Mouse (Mus musculus) erythroid progenitor cell, adult 5-6 weeks (primary cell): ENCODE measurements around the gene Uty. TPM values are rescaled to one million over a fixed set of nuclear protein-coding genes. Genes with fewer than 3 reads are reported as not detected.

Source experiments
- ATAC-seq: replicated peaks from 2 replicates; pipeline ENCODE4 v1.8.0; 2016; ENCODE audit warnings: moderate number of reproducible peaks, mild to moderate bottlenecking, moderate TSS enrichment, inconsistent platforms; ENCODE audit not compliant: poor library complexity, low FRiP score, severe bottlenecking
- total RNA-seq, 2 experiments: library from RNA; stranded (forward) in 1 of 2; stranded (reverse) in 1 of 2; fragments of 150-400 nt in 1 of 2; fragments of 186-747, 209-891 nt in 1 of 2; gene quantifications; 2 replicates each; pipeline versions ENCODE4 v1.2.3 to v1.2.4; 2015 to 2017; ENCODE audit warnings: low replicate concordance in 2 of 2

Gene Uty
- total RNA-seq (2015; ENCODE audit: low replicate concordance) (36.8 and 38.6 TPM in 2 replicates), total RNA-seq (2017; ENCODE audit: low replicate concordance) (27.8 and 43.6 TPM in 2 replicates)

DNA sequence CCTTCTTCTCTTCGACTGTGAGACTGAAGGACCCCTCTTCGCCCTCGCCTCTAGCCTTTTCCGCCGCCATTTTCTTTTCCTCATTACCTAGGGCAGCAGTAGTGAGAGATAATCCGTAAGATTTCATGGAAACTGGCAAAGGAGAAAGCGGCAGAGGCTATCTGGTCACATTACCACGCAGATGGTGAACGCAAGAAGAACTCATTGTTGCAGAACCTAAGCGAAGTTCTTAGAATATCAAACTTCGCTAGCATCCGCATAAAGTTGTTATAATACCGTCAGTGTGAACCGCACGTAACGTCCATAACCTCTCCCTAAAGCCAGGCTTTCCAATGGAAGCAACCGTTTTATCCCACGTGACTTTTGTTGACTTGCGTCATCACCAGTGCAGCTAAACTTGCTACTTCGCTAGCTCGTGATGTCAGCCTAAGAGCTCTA is at the start of gene Uty:
Uty (minus strand) TSS at position 334 of the 438 bp plus-strand sequence.
- peak; percentile 100 for ATAC-seq

DNA sequence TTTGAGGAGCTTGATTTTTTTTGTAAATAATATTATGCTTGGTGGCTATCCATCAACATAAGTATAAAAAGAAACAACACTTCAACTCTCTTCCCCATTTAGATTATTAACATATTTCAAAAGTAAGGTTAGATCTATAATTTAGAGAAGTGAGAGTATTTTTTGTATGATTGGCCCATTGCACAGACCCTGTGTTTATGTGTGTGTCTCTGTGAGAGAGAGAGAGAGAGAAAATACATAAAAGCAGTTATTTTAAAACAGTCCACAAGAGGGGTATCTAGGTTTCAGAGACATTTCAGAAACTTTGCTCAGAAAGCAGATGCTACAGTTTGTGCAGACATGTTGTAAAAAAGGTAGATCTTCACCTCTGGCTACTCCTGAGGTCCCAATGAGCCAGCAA is 48.1 kb upstream of the Uty start:
- ATAC-seq, result no peak

DNA sequence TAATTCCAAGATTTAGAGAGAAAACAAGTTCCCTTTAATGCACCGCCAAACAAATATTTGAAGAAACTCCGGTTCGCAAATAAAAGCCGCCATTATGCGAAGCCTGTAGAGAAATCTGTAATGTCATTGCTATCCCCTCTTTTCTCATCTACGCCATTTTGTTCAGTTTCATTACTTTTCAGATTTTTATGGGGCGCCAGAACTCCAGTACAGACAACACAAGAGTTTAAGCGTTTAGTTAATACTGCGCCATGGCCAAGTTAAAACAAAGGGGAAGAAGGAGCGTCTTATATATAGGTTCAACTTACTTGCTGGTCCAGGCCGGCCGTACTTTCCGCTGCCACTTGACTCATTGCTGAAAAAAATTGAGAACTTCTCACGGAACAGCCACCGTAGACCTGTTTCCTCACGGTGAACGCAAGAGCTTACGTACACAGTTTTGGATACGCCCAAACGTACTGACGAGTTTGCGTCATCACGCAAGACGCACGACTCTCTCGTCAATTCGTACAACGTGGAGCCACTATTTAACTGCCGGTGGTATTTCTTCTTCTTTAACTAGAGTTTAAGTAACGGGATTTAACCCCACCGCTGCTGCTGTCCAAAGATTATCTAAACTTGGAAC is 40.7 kb upstream of the Uty start, which contains the start of gene Ddx3y:
Ddx3y (minus strand) TSS at position 459 of the 625 bp plus-strand sequence.
- ATAC-seq, result peak; percentile 99

DNA sequence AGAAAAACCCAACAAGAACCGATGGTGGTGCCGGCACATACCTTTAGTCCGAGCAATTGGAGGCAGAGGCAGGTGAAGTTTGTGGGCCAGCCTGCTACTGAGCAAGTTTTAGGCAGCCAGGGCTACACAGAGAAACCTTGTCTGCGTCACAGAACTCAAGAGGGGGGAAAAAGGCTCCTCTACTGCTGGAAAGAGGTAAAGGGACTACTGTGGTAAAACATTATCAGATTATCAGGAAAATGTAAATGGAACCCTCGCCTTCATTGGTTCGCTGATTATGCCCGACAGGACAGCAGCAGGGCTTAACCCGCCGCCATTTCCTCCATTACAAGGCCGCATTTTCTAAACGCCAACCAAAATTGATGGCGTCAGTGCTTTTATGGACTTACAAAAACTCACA is 40.2 kb upstream of the Uty start:
- ATAC-seq, result peak; percentile 87

DNA sequence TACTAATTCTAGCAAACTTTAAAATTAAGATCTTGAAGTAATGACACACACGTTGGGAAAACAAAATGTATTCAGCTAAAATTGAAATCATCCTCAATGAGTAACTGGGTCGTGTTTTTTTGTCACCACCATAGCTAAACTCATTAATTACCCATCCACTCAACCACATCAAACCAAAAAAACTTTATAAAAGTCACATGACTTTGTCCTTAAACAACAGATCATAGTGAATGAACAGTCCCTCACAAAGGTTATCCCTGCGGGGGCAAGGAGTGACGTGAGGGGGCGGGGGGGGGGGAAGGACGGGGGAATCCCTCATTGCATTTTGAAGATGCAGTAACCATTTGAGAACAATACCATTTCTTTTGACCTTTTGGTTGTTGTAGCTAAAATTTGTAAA is 558 bp upstream of the Uty start:
- no peak for ATAC-seq

DNA sequence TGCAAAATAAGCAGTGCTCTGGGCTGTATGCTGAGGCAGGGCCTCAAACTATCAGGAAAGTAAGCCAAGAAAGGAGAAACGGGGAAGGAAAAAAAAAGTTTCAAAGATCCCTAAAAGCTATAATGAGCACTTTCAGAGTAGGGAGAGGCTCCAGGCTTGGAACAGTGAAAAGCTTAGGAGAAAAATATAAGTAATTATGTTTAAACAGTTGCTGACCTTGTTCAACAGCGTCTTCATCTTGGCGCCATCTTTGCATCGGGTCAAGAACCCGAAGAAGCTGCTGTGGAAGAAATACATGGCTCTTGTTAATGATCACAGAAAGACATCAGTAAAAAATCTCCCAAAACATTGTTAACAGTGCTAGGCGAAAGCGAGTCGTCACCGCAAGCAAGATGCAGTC is 619 bp downstream of the Uty start:
- peak; percentile 45; the same call in 1 of the 2 replicates for ATAC-seq

DNA sequence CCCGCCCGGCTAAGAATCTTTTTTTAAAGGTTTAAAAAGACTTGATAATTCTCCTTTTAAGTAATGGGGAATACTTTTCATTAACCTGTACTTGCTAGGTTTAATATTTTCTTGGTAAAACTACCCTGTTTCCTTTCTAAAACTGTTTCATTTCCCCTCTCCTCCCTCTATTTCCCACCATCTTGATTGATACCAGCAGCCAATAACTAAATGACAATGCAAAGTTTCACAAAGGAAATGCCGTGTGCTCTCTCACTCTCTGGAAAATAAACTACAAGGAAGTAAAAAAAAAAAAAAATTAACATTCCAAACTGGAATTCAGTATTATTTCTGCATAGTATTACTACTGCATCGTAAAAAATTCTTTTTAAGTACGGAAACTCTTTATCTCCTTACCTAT is 1.1 kb downstream of the Uty start:
- no peak for ATAC-seq

DNA sequence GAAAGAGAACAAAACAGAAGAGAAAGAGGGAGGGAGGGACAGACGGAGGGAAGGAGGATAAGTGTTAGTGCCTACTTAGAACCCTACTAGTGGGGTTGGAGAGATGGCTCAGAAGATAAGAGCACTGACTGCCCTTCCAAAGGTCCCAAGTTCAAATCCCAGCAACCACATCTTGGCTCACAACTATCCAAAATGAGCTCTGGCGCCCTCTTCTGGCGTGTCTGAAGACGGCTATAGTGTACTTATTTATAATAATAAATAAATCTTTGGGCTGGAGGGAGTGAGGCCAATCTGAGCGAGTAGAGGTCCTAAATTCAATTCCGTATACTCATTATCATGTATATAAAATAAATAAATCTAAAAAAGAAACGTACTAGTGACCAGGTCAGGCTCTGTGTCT is 25.6 kb downstream of the Uty start:
- ATAC-seq, result no peak

DNA sequence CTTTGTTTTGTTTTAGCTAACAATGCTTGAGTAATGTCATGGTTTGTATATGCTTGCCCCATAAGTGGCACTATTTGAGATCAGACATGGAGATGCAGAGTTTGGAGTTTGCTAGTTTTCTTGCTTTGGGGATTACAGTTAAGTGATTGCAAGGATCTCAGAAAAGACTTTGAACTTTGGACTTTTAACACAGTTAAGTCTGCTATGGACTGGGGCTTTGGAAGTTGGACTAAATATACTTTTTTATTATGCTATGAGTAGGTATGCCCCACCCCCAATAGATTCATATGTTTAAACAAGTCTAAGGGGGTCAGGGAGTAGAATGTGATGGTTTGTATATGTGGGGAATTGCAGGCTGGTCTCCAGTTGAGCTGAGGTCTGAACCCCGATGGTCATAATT is 67.1 kb downstream of the Uty start:
- no peak for ATAC-seq

DNA sequence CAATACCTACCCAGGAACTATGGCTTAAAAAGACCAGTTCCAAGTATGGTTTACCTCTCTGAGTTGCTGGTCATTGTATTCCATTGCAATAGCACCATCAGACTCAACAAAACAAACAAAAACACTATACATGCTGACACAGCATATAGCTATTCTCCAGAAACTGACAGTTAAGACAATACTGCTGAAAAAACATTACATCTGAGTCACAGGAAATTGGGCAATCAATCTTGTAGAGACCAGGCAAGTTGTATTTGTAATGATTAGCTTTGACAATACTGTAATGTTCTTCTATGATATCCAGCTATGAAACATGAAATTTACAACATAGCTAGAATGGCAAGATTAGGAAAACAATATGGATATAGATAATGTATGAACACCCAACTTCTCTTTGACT is 82.5 kb downstream of the Uty start:
- no peak for ATAC-seq

DNA sequence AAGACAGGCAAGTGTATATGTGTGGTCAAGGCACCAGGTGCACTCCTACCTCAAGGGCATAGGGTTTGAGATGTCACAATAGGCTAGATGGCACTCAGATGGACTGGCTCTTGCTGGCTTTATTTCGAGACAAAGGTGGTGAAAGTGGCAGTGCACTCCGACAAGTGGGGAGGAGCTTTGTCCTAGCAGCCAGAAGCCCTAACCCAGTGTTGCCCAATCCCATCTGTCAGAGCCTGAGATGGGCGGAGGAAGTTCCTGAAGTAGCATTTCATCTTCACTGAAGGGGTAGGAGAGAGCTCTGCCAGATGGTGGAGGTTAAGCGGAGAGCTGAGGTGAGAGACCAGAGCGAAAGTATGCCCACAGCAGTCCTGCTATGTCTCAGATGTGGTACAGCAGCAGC is 129.4 kb downstream of the Uty start:
- no peak for ATAC-seq

DNA sequence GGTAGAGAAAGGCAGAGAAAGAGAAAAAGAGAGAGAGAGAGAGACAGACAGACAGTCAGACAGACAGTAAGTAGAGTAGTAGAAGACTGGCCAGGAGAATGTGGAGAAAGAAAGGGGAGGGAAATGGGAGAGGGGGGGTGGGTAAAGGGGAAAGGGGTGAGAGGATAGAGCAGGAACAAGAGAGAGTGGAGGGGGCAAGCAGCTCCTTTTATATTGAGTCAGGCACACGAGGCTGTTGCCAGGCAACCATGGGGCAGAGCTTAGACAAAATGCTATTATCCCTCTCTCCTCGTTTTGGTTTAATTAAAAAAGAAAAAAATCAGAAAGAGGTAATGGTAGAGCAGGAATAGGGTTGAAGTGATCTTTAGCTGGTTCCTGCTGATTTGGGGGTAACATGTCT is 131.5 kb downstream of the Uty start:
- ATAC-seq, result no peak

Other genes with a start within 250 kb of the Uty start
- 100 and 147 TPM in 2 replicates for gene Eif2s3y, start 235.2 kb downstream of the Uty start, total RNA-seq (2015; ENCODE audit: low replicate concordance)
- gene Eif2s3y, start 235.2 kb downstream of the Uty start, total RNA-seq (2017; ENCODE audit: low replicate concordance), result 103 and 110 TPM in 2 replicates
- gene Ddx3y, start 40.9 kb upstream of the Uty start, total RNA-seq (2015; ENCODE audit: low replicate concordance), result 27.8 and 36.5 TPM in 2 replicates
- 38.3 and 40.9 TPM in 2 replicates for gene Ddx3y, start 40.9 kb upstream of the Uty start, total RNA-seq (2017; ENCODE audit: low replicate concordance)
- not detected in 2 replicates for gene Usp9y, start 214.0 kb upstream of the Uty start, total RNA-seq (2015; ENCODE audit: low replicate concordance)
- not detected in 2 replicates for gene Usp9y, start 214.0 kb upstream of the Uty start, total RNA-seq (2017; ENCODE audit: low replicate concordance)